ENCODE assay signal across 8 mouse cellular contexts in the genomic region with DNA sequence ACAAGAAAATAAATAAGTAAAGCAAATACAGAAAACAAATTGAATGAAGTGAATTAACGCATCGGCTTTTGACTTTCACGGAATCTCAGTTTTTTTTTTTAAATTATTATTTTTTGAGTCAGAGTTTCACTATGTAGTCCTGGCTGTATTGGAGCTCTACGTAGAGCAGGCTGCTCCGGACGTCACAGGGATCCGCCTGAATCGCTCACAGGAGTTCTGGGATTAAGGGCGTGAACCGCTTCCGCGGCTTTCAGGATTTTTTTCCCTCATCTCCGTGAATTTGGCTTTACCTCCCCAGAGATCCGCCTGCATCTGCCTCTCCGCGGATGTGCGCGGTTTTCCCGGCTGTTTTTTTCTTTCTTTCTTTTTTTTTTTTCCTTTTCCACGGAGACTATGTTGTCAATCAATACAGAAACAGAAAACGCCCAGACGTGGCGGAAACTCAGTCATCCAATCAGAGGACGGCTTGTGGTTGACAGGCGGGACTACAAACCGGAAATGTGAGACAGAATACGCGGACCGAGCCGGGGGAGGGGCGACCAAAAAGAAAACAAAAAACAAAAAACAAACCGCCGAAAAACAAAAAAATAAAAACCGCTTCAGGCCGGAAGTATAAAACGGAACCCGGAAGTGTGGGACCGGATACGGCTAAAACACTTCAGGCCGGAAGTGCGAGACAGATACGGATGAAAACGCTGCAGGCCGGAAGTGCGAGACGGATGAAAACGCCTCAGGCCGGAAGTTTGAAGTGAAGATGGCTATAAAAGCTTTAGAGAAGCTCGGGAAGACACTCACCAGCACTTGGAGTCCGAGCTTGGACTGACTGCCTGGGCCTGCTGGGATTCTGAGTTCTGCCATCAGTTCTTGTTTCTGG. TPM values are rescaled to one million over a fixed set of nuclear protein-coding genes. Genes with fewer than 3 reads are reported as not detected.
DNase-seq lines count a peak whose midpoint lies in the region; ATAC-seq and TF ChIP-seq lines count a peak whose summit lies in the region.

Gene Pramef8, plus strand, starts transcription at position 208 of the 874 bp plus-strand sequence.

- no peaks in the 10 kb centered on the region for H3K27me3 ChIP-seq in C2C12 (ENCODE audit: control insufficient read depth, insufficient read depth, insufficient read length)
- no peaks in the 10 kb centered on the region for H3K27me3 ChIP-seq in heart, embryonic 12.5 days (replicated peaks)
- no peaks in the 10 kb centered on the region for H3K27me3 ChIP-seq in kidney, postnatal 0 days (ENCODE audit: insufficient read depth, low read length)
- H3K27me3 ChIP-seq in liver, embryonic 11.5 days (replicated peaks; ENCODE audit: control insufficient read depth, insufficient read depth, low read length), result no peaks in the 10 kb centered on the region
- H3K27me3 ChIP-seq in stomach, embryonic 14.5 days (ENCODE audit: control insufficient read depth, insufficient read depth, low read length), result no peaks in the 10 kb centered on the region

- peaks cover 13% of the 10 kb centered on the region for H3K79me3 ChIP-seq in C2C12 (ENCODE audit: low read depth)

- WGBS in heart, embryonic 12.5 days, result under 1% methylated on average over 50 of the region's 50 CpGs
- under 1% methylated on average over 50 of the region's 50 CpGs for WGBS in kidney, postnatal 0 days
- under 1% methylated on average over 50 of the region's 50 CpGs for WGBS in liver, embryonic 11.5 days
- under 1% methylated on average over 50 of the region's 50 CpGs for WGBS in stomach, embryonic 14.5 days

- peak; percentile 92 for DNase-seq in brain, embryonic 18.5 days (ENCODE audit: low read depth, low spot score)
- DNase-seq in kidney, postnatal 0 days (ENCODE audit: low spot score), result peak; percentile 98
- peak; percentile 93 for DNase-seq in liver, embryonic 11.5 days (ENCODE audit: low spot score)
- DNase-seq in naive thymus-derived CD4-positive, alpha-beta T cell, adult 2 months (ENCODE audit: low read depth), result peak; percentile 95

- ATAC-seq in erythroid progenitor cell, adult 5-6 weeks (replicated peaks; ENCODE audit: low FRiP score, poor library complexity, severe bottlenecking), result peak; percentile 99
- ATAC-seq in heart, embryonic 12.5 days (ENCODE audit: insufficient number of reproducible peaks, low FRiP score), result peak; percentile 94
- peak; percentile 94 for ATAC-seq in kidney, postnatal 0 days (replicated peaks; ENCODE audit: low FRiP score, low read depth)
- ATAC-seq in liver, embryonic 11.5 days (replicated peaks; ENCODE audit: low FRiP score), result peak; percentile 93
- peak; percentile 90 for ATAC-seq in stomach, embryonic 14.5 days (ENCODE audit: insufficient number of reproducible peaks, insufficient read depth, low FRiP score, low read depth)

- peaks cover 23% of the 10 kb centered on the region for H3K36me3 ChIP-seq in C2C12 (ENCODE audit: control insufficient read depth, insufficient read depth)
- H3K36me3 ChIP-seq in heart, embryonic 12.5 days, result peaks cover 33% of the 10 kb centered on the region
- peaks cover 20% of the 10 kb centered on the region; the same call in 1 of the 2 replicates for H3K36me3 ChIP-seq in kidney, postnatal 0 days (ENCODE audit: insufficient read depth, low read length)
- H3K36me3 ChIP-seq in liver, embryonic 11.5 days (ENCODE audit: control insufficient read depth, insufficient read depth, low read length), result peaks cover 13% of the 10 kb centered on the region
- H3K36me3 ChIP-seq in stomach, embryonic 14.5 days (ENCODE audit: control insufficient read depth, insufficient read depth, low read length), result peaks cover 14% of the 10 kb centered on the region

- peak within 1 kb of the TSS; percentile 71 for H3K4me3 ChIP-seq in C2C12 (ENCODE audit: insufficient read depth, poor library complexity, severe bottlenecking)
- peak within 1 kb of the TSS; percentile 73 for H3K4me3 ChIP-seq in heart, embryonic 12.5 days
- peak within 1 kb of the TSS; percentile 54 for H3K4me3 ChIP-seq in kidney, postnatal 0 days (replicated peaks; ENCODE audit: low read depth, low read length)
- peak within 1 kb of the TSS; percentile 51 for H3K4me3 ChIP-seq in liver, embryonic 11.5 days (ENCODE audit: low read depth, low read length)
- H3K4me3 ChIP-seq in stomach, embryonic 14.5 days (ENCODE audit: low read depth, low read length), result peak within 1 kb of the TSS; percentile 51

- H3K9ac ChIP-seq in heart, embryonic 12.5 days, result peak within 1 kb of the TSS; percentile 64
- peak within 1 kb of the TSS; percentile 67 for H3K9ac ChIP-seq in kidney, postnatal 0 days (ENCODE audit: low read depth, low read length)
- peak within 1 kb of the TSS; percentile 53 for H3K9ac ChIP-seq in liver, embryonic 11.5 days (ENCODE audit: low read depth, low read length)
- peak within 1 kb of the TSS; percentile 45 for H3K9ac ChIP-seq in stomach, embryonic 14.5 days (replicated peaks; ENCODE audit: low read depth, low read length)

- no peak for TF ChIP-seq CTCF in C2C12 (IDR thresholded peaks at IDR 0.05; ENCODE audit: control insufficient read depth, insufficient read depth, insufficient read length)
- no peak for TF ChIP-seq CTCF in kidney, postnatal 0 days (IDR thresholded peaks at IDR 0.05; ENCODE audit: low read depth)

- H3K4me2 ChIP-seq in heart, embryonic 12.5 days, result peak within 1 kb of the TSS; percentile 68
- H3K4me2 ChIP-seq in kidney, postnatal 0 days (ENCODE audit: low read length), result peak within 1 kb of the TSS; percentile 56
- peak within 1 kb of the TSS; percentile 68 for H3K4me2 ChIP-seq in liver, embryonic 11.5 days
- peak within 1 kb of the TSS; percentile 43 for H3K4me2 ChIP-seq in stomach, embryonic 14.5 days (replicated peaks; ENCODE audit: low read depth, low read length)

- H3ac ChIP-seq in C2C12 (ENCODE audit: control insufficient read depth, insufficient read length, low read depth), result peak within 1 kb of the TSS; percentile 57

- no peaks in the 10 kb centered on the region for H3K9me3 ChIP-seq in heart, embryonic 12.5 days (replicated peaks)
- H3K9me3 ChIP-seq in kidney, postnatal 0 days (replicated peaks; ENCODE audit: low read length), result no peaks in the 10 kb centered on the region
- no peaks in the 10 kb centered on the region; the same call in 1 of the 2 replicates for H3K9me3 ChIP-seq in liver, embryonic 11.5 days (ENCODE audit: control insufficient read depth, low read length)
- no peaks in the 10 kb centered on the region for H3K9me3 ChIP-seq in stomach, embryonic 14.5 days (ENCODE audit: control insufficient read depth, low read depth, low read length)

- H3K4me1 ChIP-seq in heart, embryonic 12.5 days (replicated peaks), result 0 out of 2 replicates have a peak, but pooled peaks cover 5% of the 10 kb centered on the region
- H3K4me1 ChIP-seq in kidney, postnatal 0 days (replicated peaks; ENCODE audit: insufficient read depth, low read length), result no peaks in the 10 kb centered on the region
- no peaks in the 10 kb centered on the region for H3K4me1 ChIP-seq in liver, embryonic 11.5 days (replicated peaks; ENCODE audit: control insufficient read depth, insufficient read depth, low read length)
- H3K4me1 ChIP-seq in stomach, embryonic 14.5 days (ENCODE audit: control insufficient read depth, insufficient read depth, low read length), result no peaks in the 10 kb centered on the region

- H3K27ac ChIP-seq in heart, embryonic 12.5 days (ENCODE audit: poor library complexity, severe bottlenecking), result peak within 1 kb of the TSS; percentile 83
- H3K27ac ChIP-seq in kidney, postnatal 0 days, result peak within 1 kb of the TSS; percentile 85
- H3K27ac ChIP-seq in liver, embryonic 11.5 days (ENCODE audit: low read depth, low read length), result peak within 1 kb of the TSS; percentile 28
- peak within 1 kb of the TSS; percentile 72 for H3K27ac ChIP-seq in stomach, embryonic 14.5 days (ENCODE audit: low read length)

- peaks cover 24% of the 10 kb centered on the region for H3K79me2 ChIP-seq in C2C12 (ENCODE audit: control insufficient read depth, insufficient read depth)

TF ChIP-seq in C2C12, 6 proteins besides CTCF, POLR2A, EP300 and RAD21:
- no peak for TF ChIP-seq FOSL1 (IDR thresholded peaks at IDR 0.05; ENCODE audit: insufficient read depth, low read length, poor library complexity, severe bottlenecking)
- no peak for TF ChIP-seq USF1 (IDR thresholded peaks at IDR 0.05; ENCODE audit: low read depth)
- no peak for TF ChIP-seq MAX (IDR thresholded peaks at IDR 0.05)
- TF ChIP-seq MYOD1 (IDR thresholded peaks at IDR 0.05; ENCODE audit: control insufficient read depth, insufficient read length, low read depth), result no peak
- no peak for TF ChIP-seq CEBPB (IDR thresholded peaks at IDR 0.05; ENCODE audit: low read depth)
- TF ChIP-seq MYOG (IDR thresholded peaks at IDR 0.05; ENCODE audit: control insufficient read depth, extremely low read depth, insufficient read length), result no peak

RNA-seq across cellular contexts. Expression of gene Pramef8, which starts in this region (rescaled TPM):
- polyA plus RNA-seq in C2C12 (2012; fragmentation: generic; extraction: Trizol), result 9.0 TPM
- total RNA-seq in erythroid progenitor cell, adult 5-6 weeks (2015; ENCODE audit: low replicate concordance), result 2.1 and 5.0 TPM in 2 replicates
- 0.15 and 3.3 TPM in 2 replicates for total RNA-seq in erythroid progenitor cell, adult 5-6 weeks (2017; ENCODE audit: low replicate concordance)
- 13.6 and 13.8 TPM in 2 replicates for polyA plus RNA-seq in heart, embryonic 12.5 days (2016; fragmentation: Nextera tagmentation; extraction: Ambion mirVana)
- 12.9 and 15.2 TPM in 2 replicates for polyA plus RNA-seq in kidney, postnatal 0 days (2015; fragmentation: Nextera tagmentation; extraction: Ambion mirVana)
- 9.0 and 11.5 TPM in 2 replicates for polyA plus RNA-seq in liver, embryonic 11.5 days (2014; fragmentation: Nextera tagmentation; extraction: Ambion mirVana)
- polyA plus RNA-seq in stomach, embryonic 14.5 days (2014; fragmentation: Nextera tagmentation; extraction: Ambion mirVana), result 15.1 and 18.4 TPM in 2 replicates

Comparison
In these comparisons a context has a peak if more than half of its experiments do, and no peak if none do; other contexts are left out.
1. Peak in every context shown above with its lines: DNase-seq, ATAC-seq, H3K4me3 ChIP-seq and H3K27ac ChIP-seq.
2. H3K27ac ChIP-seq: peak in every context shown above with its lines; median percentile 85 in kidney, postnatal 0 days; 83 in heart, embryonic 12.5 days; 72 in stomach, embryonic 14.5 days; 28 in liver, embryonic 11.5 days.